Mouse (Mus musculus) layer of hippocampus, postnatal 14 days (tissue): ENCODE measurements at regions not wholly inside any gene's neighbourhood (a gene's known extent, or its start where the extent isn't known, plus 50 kb on each side); places are given as distances from the start of the nearest gene placed in this dataset.

Experiments used
- DNase-seq, 2 experiments: peaks; one replicate each; pipeline ENCODE4 v3.0.0; 2021 to 2022; ENCODE audit warnings: low spot score in 2 of 2, mixed read lengths in 1 of 2

- DNase-seq: no peak
These were observed 71.6 kb upstream of the Hand1 start for GRCm38 (mm10) chr11:57904216-57904615.

- DNase-seq: no peak
These were observed 66.7 kb upstream of the Hand1 start for GRCm38 (mm10) chr11:57899335-57899734.

- DNase-seq: no peak
These were observed 62.9 kb upstream of the Hand1 start for GRCm38 (mm10) chr11:57895497-57895896.

GRCm38 (mm10) chr11:57882736-57883635, 50.4 kb upstream of the Hand1 start:
- DNase-seq: no peak
